Mouse (Mus musculus) forebrain, embryonic 11.5 days (tissue): ENCODE results near the gene Olfr502. TPM values are rescaled to one million over a fixed set of nuclear protein-coding genes. Genes with fewer than 3 reads are reported as not detected.
"Not testable (repeated sequence)": the region's sequence is repeated elsewhere in the genome, so short reads cannot be mapped to it uniquely, and the experiment has no call there.

Experiments
- ATAC-seq: fragments of 200-750 bp; cut with Nextera tagmentation; replicated peaks from 2 replicates; pipeline ENCODE4 v1.8.0; 2017; ENCODE audit warnings: moderate TSS enrichment; ENCODE audit not compliant: low FRiP score
- DNase-seq: peaks from one replicate; pipeline ENCODE4 v3.0.0-alpha.2; 2017; ENCODE audit warnings: low spot score
- H3K27ac ChIP-seq: fragments of 300-500 bp; sonication (generic); 2 replicates; pipeline ENCODE4 v1.5.1; 2014; ENCODE audit warnings: low read depth, low read length
- H3K27me3 ChIP-seq: fragments of 300-500 bp; sonication (generic); 2 replicates; pipeline ENCODE4 v1.6.1; 2014; ENCODE audit warnings: mild to moderate bottlenecking, low read length, mixed read lengths; ENCODE audit not compliant: control insufficient read depth, insufficient read depth
- H3K36me3 ChIP-seq: fragments of 300-500 bp; sonication (generic); 2 replicates; pipeline ENCODE4 v1.6.1; 2014; ENCODE audit warnings: mild to moderate bottlenecking, low read length, moderate library complexity, mixed read lengths; ENCODE audit not compliant: control insufficient read depth, insufficient read depth
- H3K4me1 ChIP-seq: fragments of 300-500 bp; sonication (generic); replicated peaks from 2 replicates; pipeline ENCODE4 v1.6.1; 2014; ENCODE audit warnings: low read length, mixed read lengths; ENCODE audit not compliant: control insufficient read depth, insufficient read depth
- H3K4me2 ChIP-seq: fragments of 300-500 bp; sonication (generic); 2 replicates; pipeline ENCODE4 v1.6.1; 2014; ENCODE audit warnings: low read depth, mild to moderate bottlenecking, low read length, moderate library complexity, mixed read lengths; ENCODE audit not compliant: severe bottlenecking
- H3K4me3 ChIP-seq: fragments of 300-500 bp; sonication (generic); 2 replicates; pipeline ENCODE4 v1.5.1; 2014; ENCODE audit warnings: low read depth, low read length
- H3K9ac ChIP-seq: fragments of 300-500 bp; sonication (generic); 2 replicates; pipeline ENCODE4 v1.6.1; 2014; ENCODE audit warnings: low read length
- H3K9me3 ChIP-seq: fragments of 300-500 bp; sonication (generic); 2 replicates; pipeline ENCODE4 v1.6.1; 2016; ENCODE audit warnings: low read length, mixed read lengths; ENCODE audit not compliant: control insufficient read depth
- WGBS: fragments of 180-500 bp; shearing (Covaris S2); extraction: QIAGEN DNeasy Blood & Tissue Kit; methylation state at CpG from one replicate; pipeline ENCODE4 v1.1.7; 2014; 5-methylcytosine and 5-hydroxymethylcytosine counted together
- polyA plus RNA-seq: library from polyadenylated mRNA; unstranded; fragments of >200 nt; fragmentation: Nextera tagmentation; extraction: Ambion mirVana; gene quantifications from 2 replicates; pipeline ENCODE4 v1.2.1, GENCODE M21; 2014

Olfr502 gene
- polyA plus RNA-seq, result not detected in 2 replicates

DNA sequence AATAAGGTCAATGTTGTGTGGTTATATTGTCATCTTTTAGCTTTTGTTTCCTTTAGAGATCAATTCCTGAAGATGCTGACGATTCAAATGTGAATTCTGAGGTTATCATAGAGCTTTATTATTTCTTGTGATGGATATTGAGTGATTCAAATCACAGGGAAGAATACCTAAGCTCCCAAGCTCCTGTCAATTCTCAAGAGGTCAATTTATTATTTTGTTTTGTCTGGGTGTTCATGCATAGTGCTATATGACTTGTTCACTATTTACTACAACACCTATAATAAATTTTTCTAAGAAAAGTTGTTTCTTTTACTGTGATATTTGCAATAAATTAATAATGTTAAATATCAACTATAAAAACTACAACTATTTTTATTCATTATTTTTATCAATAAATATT, at the start of gene Olfr502:
Gene Olfr502 (minus strand): TSS at position 101 of the 400 bp plus-strand sequence.
- no peak for ATAC-seq
- Histone ChIP-seq H3K4me3 (no peak within 1 kb of the TSS), H3K27me3 (no peaks in the 10 kb centered on the region), H3K9me3 (no peaks in the 10 kb centered on the region), H3K4me1 (no peaks in the 10 kb centered on the region), H3K9ac (no peak within 1 kb of the TSS), H3K27ac (no peak within 1 kb of the TSS), H3K4me2 (no peak within 1 kb of the TSS), H3K36me3 (no peaks in the 10 kb centered on the region)
- WGBS, result 93% methylated on average over 1 of the region's 1 CpGs
- no peak for DNase-seq

DNA sequence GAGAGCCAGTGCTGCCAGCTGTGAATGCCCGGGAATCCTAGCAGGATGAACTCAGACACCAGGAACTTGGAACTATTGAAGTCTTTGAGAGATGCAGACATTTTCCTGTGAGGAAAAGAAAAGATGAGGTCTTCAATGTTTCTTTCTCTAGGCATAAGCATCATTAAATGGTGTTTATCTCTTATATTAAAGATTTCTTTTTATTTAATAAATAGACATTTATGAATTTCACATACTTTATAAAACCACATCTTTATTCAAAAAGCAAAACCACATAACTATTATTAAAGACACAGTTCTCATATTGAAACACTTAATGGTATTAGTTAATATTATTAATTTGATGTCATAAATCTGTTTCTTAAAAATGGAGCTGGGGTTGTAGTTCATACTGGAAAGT, 40.8 kb upstream of the Olfr502 start, which contains the start of gene Olfr504:
Gene Olfr504 (minus strand): TSS at position 101 of the 400 bp plus-strand sequence.
- no peaks in the 10 kb centered on the region for H3K27me3 ChIP-seq
- WGBS, result 87% methylated on average over 1 of the region's 1 CpGs
- no peaks in the 10 kb centered on the region for H3K4me1 ChIP-seq
- H3K36me3 ChIP-seq, result no peaks in the 10 kb centered on the region
- no peak within 1 kb of the TSS for H3K9ac ChIP-seq
- no peak within 1 kb of the TSS for H3K27ac ChIP-seq
- DNase-seq (no peak), ATAC-seq (no peak)
- no peak within 1 kb of the TSS for H3K4me2 ChIP-seq
- H3K4me3 ChIP-seq, result no peak within 1 kb of the TSS
- H3K9me3 ChIP-seq, result no peaks in the 10 kb centered on the region

DNA sequence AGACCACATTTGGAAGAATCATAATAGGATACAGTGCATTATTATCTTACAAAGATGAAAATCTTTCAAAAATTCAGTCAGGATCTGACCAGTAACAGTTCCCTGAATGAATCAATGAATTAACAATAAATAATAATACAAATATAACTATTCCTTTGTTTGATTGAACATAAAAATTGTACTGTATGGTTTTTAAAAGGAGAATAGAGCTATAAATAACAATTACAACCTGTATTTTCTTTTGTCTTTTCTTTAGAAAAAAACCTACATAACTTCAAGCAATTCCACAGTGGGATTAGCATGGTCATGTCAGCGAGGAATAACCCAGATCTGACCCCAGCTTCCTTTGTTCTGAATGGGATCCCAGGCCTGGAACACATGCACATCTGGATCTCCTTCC, 19.4 kb upstream of the Olfr502 start, which contains the start of gene Olfr503:
Gene Olfr503 (plus strand): TSS at position 301 of the 400 bp plus-strand sequence.
- not testable (repeated sequence) for H3K36me3 ChIP-seq, H3K4me1 ChIP-seq, H3K27ac ChIP-seq, H3K4me3 ChIP-seq, H3K4me2 ChIP-seq, DNase-seq, H3K9ac ChIP-seq, H3K27me3 ChIP-seq, H3K9me3 ChIP-seq, ATAC-seq
- 61% methylated on average over 1 of the region's 1 CpGs for WGBS

DNA sequence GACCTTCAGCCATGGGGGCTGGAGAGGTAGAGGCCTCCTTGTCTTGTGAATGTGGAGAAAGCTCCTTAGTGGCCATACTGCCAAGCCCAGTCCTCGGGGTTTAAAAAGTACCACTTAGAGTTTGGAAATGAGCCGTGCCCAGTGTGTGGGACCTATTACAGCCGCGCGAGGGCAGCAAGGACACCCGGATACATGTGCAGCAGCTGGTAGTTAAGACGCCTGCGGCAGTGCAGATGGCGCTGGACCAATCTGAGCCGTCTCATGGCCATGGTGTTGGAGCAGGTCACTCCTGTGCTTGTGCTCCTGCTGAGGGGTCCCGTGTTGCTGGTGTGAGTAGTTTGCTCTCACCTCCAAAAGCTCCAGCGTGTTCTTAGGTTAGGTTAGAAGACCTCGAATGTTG, 17.6 kb upstream of the Olfr502 start:
- DNase-seq (no peak), ATAC-seq (no peak)
- no peaks in the 10 kb centered on the region for H3K4me1 ChIP-seq
- H3K27me3 ChIP-seq, result no peaks in the 10 kb centered on the region
- no peaks in the 10 kb centered on the region for H3K9me3 ChIP-seq
- WGBS, result 82% methylated on average over 13 of the region's 13 CpGs
- H3K9ac ChIP-seq, result no peak overlapping the region
- H3K4me3 ChIP-seq, result no peak overlapping the region
- no peak overlapping the region for H3K27ac ChIP-seq
- no peaks in the 10 kb centered on the region for H3K36me3 ChIP-seq
- H3K4me2 ChIP-seq, result no peak overlapping the region

Other genes starting within 250 kb of the Olfr502 start
- gene Olfr490, start 236.1 kb downstream of the Olfr502 start, polyA plus RNA-seq, result not detected in 2 replicates
- not detected in 2 replicates for gene Olfr491, start 211.6 kb downstream of the Olfr502 start, polyA plus RNA-seq
- not detected in 2 replicates for gene Olfr492, start 201.4 kb downstream of the Olfr502 start, polyA plus RNA-seq
- gene Olfr493, start 178.1 kb downstream of the Olfr502 start, polyA plus RNA-seq, result not detected in 2 replicates
- gene Olfr494, start 159.7 kb downstream of the Olfr502 start, polyA plus RNA-seq, result not detected in 2 replicates
- not detected in 2 replicates for gene Olfr495, start 131.9 kb downstream of the Olfr502 start, polyA plus RNA-seq
- not detected in 2 replicates for gene Olfr497, start 104.6 kb downstream of the Olfr502 start, polyA plus RNA-seq
- gene Olfr498, start 59.7 kb downstream of the Olfr502 start, polyA plus RNA-seq, result not detected in 2 replicates
- gene Olfr503, start 19.5 kb upstream of the Olfr502 start, polyA plus RNA-seq, result not detected in 2 replicates
- gene Olfr504, start 40.7 kb upstream of the Olfr502 start, polyA plus RNA-seq, result not detected in 2 replicates
- 0.05 TPM in 1 of 2 replicates, not detected in the other for gene Olfr506, start 85.7 kb upstream of the Olfr502 start, polyA plus RNA-seq
- not detected in 2 replicates for gene Olfr507, start 96.7 kb upstream of the Olfr502 start, polyA plus RNA-seq
- not detected in 2 replicates for gene Olfr508, start 104.9 kb upstream of the Olfr502 start, polyA plus RNA-seq
- gene Olfr509, start 126.8 kb upstream of the Olfr502 start, polyA plus RNA-seq, result not detected in 2 replicates
- gene Olfr510, start 141.4 kb upstream of the Olfr502 start, polyA plus RNA-seq, result not detected in 2 replicates
- gene Olfr512, start 188.3 kb upstream of the Olfr502 start, polyA plus RNA-seq, result not detected in 2 replicates
- gene Olfr513, start 225.9 kb upstream of the Olfr502 start, polyA plus RNA-seq, result not detected in 2 replicates